ENCODE assay signal across 11 mouse cellular contexts in the genomic region with DNA sequence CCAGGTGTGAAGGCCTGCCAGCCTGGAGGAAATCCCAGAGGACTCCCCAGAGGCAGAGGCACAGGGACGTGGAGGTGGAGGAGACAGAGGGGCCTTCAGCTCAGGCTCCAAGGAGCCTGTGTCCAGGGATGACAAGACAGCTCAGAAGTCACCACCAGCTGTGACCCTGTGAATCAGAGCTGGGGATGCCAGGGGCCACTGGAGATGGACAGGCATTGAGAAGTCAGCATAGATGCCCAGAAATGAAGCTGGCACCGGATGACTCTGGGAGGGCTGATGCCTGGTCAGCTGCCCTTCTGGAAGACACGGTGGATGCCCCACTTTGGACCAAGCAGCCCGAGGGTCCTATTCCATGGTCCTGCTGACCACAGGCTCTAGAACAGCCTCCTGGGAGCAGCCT. TPM values are rescaled to one million over a fixed set of nuclear protein-coding genes. Genes with fewer than 3 reads are reported as not detected.
"Had no signal": no experiment of that assay in that cellular context is flagged by ENCODE, and none has a peak within 500 bp of the region (broad histone marks: within the 10 kb centered on the region; RNA-seq: fewer than 3 reads in every experiment).

No protein-coding gene starts in this region.

- H3K4me3 ChIP-seq: liver, embryonic 13.5 days had no signal

- DNase-seq: kidney, postnatal 25 days; liver, embryonic 13.5 days; lung, adult 2 months; lung, postnatal 14 days; lung, postnatal 4 days; midbrain, embryonic 14.5 days; thymus, adult 18-20 months; thymus, postnatal 36 days had no signal

- H3K36me3 ChIP-seq: liver, embryonic 13.5 days had no signal

- H3K27ac ChIP-seq: kidney, postnatal 0 days; liver, embryonic 13.5 days had no signal

- H3K9ac ChIP-seq: liver, embryonic 13.5 days had no signal

- H3K27me3 ChIP-seq: liver, embryonic 13.5 days had no signal

RNA-seq across cellular contexts. Expression of a gene that starts 36.3 kb away (rescaled TPM):
- total RNA-seq: megakaryocyte progenitor cell, adult 5-6 weeks had no signal

RNA-seq across cellular contexts. Expression of a gene that starts 54.2 kb away (rescaled TPM):
- total RNA-seq: megakaryocyte-erythroid progenitor cell, adult 5-6 weeks had no signal
